Mouse (Mus musculus) E14TG2a.4 (cell line): ENCODE measurements at regions not wholly inside any gene's neighbourhood (a gene's known extent, or its start where the extent isn't known, plus 50 kb on each side); places are given as distances from the start of the nearest gene placed in this dataset.

Experiments
- CTCF ChIP-seq: conservative IDR thresholded peaks from 2 replicates; pipeline ENCODE4 v1.5.1; 2014; ENCODE audit warnings: low read length
- NANOG ChIP-seq: IDR thresholded peaks from 2 replicates; pipeline ENCODE4 v1.6.1; 2014; ENCODE audit warnings: borderline replicate concordance, low read length, mixed read lengths

DNA sequence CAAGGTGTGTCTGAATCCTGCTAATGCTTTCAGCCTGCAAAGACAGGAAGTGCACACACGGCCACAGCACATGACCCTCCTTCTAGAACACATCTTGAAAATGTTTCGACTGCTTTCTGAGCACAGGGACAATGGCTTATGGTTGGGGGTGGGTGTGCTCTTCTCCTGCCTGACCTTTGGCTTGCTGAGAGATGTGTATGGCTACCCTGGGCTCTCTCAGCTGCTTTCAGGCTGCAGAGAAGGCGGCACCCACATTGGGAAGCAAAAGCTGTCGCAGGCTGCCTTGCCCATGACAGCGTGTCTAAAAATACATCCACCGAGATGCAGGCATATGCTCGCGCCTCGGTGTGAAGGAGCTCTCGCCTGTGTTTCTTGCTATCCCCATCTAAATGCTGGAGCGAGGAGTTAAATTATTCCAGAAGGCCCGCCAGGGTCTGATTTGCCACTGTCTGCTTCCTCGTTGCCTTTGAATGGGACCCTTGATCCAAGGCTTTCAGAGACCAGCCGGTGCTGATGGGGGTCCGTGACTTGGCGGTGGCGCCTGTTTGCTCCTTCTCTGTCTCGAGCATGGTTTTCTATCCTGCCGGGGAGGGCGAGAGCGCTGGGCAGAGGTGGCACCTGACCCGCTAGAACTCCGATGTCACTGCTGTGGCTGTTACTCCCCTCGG, 214.6 kb upstream of the Ubash3b start:
- TF ChIP-seq CTCF (no peak), NANOG (no peak)
